Mouse (Mus musculus) layer of hippocampus, adult 9-11 months (tissue): ENCODE results near the gene Olfr574.

ENCODE experiments used
- DNase-seq: peaks from one replicate; pipeline ENCODE4 v3.0.0; 2022

Gene Olfr574

DNA sequence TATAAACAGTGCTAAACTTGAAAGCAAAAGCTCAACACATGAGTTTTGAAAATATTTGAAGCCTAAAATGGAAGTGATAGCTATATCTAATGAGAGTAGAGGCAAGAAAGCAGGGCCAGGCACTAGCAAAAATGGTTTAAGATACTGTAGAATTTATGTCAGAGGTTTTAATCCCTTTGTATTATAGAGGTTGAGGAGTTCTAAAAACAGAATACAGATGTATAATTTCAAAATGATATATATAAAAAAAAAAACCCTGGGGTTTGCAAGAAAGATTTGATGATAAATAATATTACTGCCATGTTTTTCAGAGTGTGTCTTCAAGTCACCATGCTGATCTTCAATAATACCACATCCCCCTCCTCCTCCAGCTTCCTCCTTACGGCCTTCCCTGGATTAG, at the start of gene Olfr574:
Gene Olfr574 (plus strand): TSS at position 301 of the 400 bp plus-strand sequence.
- no peak for DNase-seq

DNA sequence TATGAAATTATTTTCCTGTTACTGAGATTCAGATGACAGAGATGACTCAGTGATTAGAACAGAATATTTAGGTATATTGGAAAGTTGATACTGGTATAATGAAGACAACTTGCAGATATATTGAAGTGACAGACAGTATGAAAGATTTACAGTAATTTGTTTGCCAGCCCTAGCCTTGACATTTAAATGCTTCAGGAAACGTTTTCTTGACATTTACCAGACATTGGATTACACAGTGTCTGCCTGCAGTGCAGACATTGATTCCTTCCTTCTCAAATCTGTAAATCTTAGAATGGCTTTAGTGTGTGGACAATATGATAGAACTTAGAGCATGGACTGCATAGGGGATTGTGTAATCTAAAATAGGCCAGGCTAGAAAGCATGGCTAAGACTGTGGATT, 33.0 kb upstream of the Olfr574 start:
- DNase-seq: no peak

DNA sequence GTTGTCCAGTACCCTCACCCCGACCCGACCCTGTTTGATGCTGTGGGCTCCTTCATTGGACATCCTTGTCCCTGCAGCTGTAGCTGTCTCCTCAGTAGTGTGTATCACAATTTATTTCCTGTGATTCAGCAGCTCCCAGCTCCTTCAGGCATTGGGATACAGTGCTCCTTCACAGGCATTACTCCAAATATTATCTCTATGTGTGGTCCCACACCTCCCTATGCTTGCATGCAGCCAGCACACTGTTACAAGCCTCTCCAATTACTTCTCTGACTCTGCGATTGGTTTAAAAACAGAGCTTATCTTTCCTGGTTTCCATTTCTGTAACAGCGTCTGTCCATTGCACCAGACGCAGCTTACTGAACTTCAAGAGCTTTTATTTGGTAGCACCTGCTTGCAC, 31.9 kb upstream of the Olfr574 start:
- DNase-seq: no peak

DNA sequence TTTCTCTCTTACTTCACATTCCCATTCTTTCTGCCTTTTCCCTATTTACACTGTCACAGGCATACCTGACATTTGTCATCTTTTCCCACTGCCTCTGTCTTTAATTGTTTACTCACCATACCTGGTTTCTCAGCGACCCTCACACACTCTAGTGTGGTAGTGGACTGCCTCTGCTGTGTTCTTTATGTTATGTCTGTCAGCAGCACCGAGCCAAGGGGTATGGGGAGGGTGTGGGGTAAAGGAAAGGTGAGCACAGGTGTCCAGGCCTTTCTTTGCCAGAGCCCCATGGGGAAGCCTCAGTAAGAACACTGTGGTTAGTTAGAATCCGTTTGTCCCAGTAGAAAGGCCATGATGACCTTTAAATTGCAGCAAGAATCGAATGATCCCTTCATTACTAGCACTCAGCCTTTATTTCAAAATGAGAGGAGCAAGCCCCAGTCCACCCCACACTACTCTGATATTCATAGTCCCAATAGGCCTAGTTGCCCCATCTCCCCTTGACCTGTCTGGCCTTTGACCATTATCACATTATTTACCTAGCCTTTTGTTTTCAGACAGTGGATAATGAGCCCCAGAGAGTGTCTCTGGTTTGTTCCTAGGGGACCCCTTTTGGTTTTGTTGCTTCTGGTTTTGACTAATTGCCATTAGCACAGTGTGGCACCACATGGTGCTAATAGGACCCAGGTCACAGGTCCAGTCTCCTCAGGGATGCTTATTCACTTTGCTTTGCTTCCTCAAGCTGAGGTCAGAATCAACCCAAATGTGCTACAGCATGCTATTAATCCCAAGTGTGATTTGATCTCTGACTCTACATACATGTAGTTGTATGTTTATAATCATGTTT, 31.0 kb upstream of the Olfr574 start, which contains the start of gene Olfr571:
Gene Olfr571 (minus strand): TSS at position 505 of the 844 bp plus-strand sequence.
- no peak for DNase-seq

DNA sequence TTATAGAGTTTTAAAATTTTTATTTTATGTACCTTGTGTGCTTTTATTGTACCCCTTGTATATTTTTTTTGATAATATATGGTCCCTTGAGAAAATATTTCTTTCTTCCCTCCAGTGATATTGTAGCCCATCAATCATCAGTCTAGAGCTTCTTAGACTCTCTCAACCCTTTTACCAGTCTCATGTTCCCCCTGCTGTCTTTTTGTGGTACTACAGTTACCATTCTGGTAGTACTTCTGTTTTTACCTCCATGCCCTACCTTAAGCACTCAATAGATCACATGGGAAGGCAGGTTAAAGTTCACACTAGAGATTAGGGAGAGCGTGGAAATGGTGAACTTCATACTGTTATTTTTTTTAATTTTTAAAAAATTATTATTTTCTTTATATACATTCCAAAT, 28.6 kb upstream of the Olfr574 start:
- no peak for DNase-seq

DNA sequence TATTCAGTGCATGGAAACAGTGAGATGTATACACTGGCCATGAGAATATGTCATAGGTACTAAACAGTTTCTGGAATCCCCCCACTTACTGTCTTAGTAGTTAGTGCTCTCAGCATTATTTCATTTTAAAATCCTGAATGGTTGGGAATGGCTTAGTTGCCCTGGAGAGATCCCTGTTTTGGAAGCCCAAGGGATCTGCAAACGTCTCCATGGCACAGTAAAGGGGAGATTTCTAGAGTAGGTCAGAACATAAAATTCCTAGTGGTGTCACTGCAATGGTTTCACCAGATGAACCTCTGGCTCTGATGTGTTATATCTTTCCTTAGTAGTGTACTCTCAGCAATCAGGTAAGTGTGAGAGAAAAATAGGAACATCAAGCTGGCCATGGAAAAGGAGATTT, 24.2 kb upstream of the Olfr574 start, which contains the start of gene Olfr572:
Gene Olfr572 (plus strand): TSS at position 301 of the 400 bp plus-strand sequence.
- DNase-seq: no peak

DNA sequence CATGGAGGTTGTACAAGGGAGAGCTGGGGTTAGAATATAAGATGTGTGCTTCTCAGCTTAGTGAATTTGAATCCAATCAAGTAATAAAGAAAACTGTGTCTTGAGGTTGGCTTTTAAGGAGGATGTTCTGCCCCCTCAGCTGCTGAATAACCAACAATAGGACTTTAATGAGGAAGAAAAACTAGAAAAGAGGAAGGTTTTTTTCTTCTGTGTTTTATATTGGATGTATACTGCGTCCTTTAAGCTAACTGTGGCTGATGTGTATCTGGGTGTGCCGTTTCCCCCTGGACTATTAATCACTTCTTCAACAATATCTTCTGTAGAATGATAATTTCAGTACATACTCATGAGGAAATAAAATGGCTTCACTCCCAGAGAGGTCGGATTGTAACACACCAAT, 21.2 kb upstream of the Olfr574 start:
- DNase-seq: no peak

DNA sequence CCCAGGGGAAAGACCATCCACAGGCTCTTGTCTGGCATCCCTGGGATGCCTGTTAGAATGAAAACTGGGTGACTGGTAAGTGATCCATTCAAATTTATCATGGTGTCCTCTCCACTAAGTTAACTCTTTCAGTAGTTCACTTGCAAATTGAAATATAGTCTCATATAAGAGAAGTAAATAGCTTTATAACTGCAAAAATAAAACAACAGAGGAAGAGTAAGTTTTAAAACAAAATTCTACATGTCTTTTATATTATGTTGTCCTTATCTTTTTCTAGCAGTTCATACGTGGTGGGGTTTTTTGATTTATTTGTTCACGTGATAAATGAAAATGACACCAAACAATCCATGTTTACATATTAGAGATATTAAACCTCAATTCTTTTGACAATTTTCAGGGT, 5.8 kb upstream of the Olfr574 start, which contains the start of gene Olfr573-ps1:
Gene Olfr573-ps1 (minus strand): TSS at position 101 of the 400 bp plus-strand sequence.
- DNase-seq: no peak

DNA sequence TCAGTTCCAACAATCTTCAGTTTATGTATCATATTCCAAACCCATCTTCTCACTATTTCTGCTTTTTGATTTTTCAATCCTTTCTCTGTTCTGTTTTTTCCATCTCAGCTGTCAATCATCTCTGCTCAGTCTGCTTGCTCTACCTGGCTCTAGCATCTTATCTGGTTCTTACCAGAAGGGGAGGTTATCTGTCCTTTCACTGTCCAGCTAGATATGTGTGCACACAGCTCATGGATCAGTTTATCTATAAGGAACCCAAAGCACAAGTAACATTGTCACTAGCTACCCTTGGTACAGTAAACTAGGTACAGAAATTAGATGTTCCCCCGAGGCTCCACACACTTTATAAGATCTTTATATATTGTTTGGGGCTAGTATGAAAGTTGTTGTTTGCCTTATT, 4.8 kb upstream of the Olfr574 start:
- no peak for DNase-seq

DNA sequence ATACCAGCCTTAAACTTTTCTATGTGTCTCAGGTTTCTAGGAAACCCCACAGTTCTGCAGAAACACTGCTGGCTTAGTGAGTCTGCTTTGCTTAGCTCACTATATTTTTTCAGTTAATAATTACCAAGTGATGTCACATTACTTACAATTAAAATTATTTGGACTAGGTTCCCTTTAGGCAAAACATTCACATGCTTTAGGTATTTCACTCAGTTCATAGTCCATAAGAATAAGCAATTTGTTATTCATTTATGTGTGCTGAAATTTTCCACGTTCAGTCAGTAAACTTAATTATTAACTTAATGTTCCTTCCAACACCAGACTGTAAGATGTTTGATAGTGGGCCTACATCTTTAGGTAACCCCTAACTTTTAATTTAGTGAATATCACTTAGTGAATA, 2.5 kb downstream of the Olfr574 start:
- no peak for DNase-seq

DNA sequence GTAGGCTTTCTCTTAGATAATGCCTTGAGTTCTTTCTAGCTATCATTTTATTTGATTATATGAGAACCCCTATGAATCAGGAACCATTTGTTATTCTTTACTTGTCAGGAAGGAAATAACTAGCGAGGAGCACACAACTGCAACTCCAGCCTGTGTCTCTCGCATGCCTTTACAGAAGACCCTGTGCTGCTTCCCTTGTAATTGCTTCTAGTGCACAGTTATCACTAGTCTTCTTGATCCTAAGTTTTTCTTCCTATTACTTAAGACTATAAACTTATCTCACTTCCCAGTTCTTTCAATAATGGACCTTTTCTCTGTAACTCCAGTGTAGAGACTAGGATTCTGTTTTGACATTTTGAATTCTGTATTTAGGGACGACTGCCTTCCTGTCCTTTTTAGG, 9.9 kb downstream of the Olfr574 start:
- DNase-seq: no peak

DNA sequence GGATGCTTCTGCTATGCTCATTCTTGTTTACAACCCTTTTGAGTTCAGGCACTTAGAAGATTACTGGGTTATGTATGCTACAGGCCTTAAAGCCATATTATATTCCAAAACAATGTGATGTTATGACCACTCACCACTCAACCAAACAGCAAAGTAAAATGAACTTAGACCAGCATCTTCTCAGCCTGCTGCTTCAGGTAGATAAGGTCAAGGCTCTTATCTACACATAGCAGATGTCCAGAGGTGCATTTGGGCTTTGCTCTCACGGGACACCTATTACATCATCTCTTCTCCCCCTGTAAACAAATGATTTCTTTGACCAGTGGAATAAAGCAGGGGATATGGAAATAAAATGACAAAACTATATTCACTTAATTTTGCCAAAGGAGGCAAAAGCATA, 10.3 kb downstream of the Olfr574 start, which contains the start of gene Olfr575:
Gene Olfr575 (minus strand): TSS at position 183 of the 400 bp plus-strand sequence.
- no peak for DNase-seq

DNA sequence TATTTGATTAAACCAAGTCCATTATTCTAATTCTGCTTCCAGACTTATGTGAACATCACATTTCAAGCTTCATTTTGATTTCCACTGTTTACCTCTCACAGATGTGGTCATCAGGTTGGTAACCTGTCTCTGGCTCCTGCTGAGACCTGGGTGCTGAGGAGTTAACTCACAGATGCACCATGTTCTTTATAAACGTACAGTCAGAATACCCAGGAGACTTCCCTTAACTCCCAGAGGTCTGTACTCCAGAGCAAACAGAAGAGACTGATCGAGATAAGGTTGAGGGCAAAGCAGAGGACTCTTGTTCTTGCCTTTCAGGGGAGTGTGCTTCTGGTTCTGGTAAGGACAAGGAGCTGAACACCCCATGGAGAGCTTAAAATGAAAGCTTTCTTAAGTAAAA, 14.1 kb downstream of the Olfr574 start, which contains the start of gene Olfr576:
Gene Olfr576 (plus strand): TSS at position 301 of the 400 bp plus-strand sequence.
- no peak for DNase-seq

DNA sequence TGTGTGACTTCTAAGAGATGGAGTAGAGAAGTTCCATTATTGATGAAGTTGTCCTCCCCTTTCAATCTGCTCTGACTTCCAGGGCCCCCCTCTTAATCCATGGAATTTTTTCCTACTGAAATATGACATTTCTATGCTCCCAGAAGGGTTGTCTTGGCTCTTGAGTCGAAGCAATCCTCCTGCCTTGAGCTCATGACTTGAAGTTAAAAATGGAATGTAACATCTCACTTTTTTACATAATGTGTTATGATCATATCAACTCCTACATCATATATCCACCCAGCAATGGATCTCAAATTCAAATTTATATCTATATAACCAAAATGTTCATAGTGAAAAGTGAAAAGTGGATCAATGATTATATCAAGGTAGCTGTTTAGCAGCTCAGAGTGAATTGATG, 26.1 kb downstream of the Olfr574 start:
- DNase-seq: no peak

DNA sequence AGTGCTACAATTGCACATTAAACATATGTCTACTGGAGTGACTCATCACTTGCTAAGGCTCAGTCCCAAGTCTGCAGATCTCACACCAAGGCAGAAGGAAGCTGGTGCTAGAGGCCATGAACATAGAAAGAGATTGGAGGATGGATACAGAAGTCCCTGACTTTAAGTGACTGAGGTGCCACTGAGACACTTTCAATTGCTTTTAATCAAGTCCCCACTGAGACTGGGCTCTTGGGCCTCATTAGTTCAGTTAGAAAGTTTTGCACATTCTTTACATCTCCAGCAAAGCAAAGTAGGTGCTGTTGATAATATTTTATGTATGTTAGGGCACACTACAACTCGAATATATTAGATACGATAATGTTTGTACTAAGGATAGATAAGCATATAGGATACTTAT, 27.6 kb downstream of the Olfr574 start, which contains the start of gene Olfr577:
Gene Olfr577 (minus strand): TSS at position 101 of the 400 bp plus-strand sequence.
- no peak for DNase-seq

DNA sequence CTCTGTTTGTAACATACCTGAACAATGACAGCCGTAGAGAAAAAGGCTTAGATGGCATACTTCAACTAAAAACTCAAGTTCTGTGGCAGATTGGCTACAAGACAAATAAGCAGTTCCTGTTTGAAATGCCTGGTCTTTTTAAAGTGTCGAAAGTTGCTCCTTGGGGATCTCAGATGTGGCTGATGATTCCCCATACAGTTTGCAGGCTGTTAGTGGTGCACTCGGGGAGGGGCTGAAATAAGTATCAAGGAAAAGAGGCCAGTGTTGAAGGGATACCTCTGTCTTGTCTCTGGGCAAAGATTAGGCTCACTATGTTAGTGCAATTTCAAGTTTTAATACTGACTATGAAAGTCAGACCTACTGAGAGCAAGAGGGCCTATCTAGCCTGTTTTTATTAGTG, 41.0 kb downstream of the Olfr574 start, which contains the start of gene Olfr578:
Gene Olfr578 (minus strand): TSS at position 101 of the 400 bp plus-strand sequence.
- no peak for DNase-seq
